Mouse (Mus musculus) kidney, postnatal 36 days (tissue): ENCODE results near the gene Nudt7.

Source experiments
- DNase-seq, 2 experiments: peaks; one replicate each; pipeline ENCODE4 v3.0.0; 2021 to 2022; ENCODE audit warnings: mixed read lengths in 2 of 2

Gene Nudt7

DNA sequence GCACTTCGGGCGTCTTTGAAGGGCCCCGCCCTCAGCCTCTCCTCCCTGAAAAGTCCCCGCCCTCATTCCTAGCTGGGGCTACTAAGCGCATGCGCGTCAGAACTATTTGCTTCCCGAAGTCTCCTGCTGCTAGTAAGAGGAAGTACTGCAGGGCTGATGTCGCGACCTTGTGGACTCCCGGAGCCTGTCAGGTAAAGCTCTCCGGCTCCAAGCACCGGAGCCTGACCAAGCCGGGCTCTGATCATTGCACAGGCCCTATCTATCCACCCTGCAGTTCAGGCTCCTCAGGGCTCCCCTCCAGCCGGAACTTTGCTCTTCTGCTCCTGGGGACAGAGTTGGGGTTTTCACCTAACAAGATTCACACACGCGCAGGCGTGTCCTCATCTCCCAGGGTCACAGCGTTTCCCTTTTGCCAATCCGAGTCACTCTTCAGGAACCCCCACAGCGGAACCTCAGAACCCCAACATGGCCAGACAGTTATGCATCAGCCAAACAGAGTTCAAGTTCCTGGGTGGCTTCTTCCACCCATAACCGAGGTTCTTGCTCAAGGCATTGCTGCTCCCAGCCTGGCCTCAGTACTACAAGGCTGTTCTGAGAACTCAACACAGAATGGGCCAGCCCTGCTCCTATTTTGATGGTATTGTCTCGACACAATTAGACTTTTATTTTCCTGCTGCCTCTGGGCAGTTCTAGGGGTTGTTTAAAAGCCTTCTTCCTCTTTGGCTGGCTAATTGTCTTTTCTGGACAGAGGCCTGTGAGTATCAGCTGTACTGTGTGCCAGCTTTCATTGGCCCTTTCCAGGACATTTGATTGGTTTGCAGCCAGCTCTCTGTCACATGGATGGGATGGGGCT lies at the start of gene Nudt7:
Gene Nudt7, plus strand, starts transcription at position 48 of the 853 bp plus-strand sequence.
- DNase-seq = peak; percentile 94 to 97

DNA sequence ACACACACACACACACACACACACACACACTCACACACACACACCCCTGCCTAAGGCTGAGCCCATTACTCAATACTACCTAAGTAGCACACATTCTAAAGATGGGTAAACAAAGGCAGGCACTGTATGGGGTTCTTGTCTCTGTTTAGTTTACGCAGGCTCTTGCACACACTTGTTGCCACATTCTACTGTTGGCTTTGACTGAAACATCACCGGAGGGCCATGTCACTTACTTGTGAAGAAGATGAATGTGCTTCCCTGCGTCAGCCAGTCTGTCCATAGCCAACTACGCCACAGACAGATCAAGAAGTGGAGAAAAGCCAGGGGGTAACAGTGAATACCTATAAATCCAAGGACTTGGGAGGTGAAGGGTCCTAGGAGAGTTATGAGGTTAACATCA lies 45.4 kb upstream of the Nudt7 start:
- DNase-seq = no peak

DNA sequence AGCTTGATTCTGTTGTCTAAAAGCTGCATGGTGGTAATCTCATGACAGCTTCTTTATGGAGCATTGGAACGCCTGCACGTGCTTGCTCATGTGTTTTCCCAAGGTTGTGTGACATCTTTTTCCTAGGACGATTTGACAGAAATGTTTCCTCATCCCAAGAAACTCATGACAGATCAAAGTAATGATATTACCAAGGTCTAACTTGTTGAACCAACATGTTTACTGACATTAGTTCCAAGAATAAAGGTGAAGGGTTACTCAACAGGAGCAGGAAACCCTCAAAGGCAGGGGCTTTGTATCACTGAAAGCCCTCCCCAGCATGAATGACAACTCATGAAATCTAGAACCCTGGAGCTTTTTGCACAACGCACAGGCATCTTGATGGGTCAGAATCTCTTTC lies 42.6 kb upstream of the Nudt7 start:
- DNase-seq = no peak

DNA sequence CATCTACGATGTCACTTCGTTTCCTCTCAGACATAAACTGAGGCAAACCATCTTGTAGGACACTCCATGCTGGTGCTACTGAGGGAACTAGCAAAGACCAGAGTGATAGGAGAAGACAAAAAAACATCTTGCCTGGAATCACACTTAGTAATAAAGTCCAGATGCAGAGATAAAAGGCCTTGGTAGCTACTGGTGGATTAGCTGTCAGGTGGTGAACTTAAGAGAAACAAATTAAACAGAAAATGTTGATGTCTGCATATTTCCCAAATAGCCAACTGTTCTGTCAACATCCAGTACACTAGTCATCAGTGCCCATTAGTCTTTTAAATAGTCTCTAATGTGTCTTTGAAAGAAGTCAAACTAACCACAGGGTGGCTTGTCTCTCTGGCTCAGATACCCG lies 40.0 kb upstream of the Nudt7 start:
- no peak for DNase-seq

DNA sequence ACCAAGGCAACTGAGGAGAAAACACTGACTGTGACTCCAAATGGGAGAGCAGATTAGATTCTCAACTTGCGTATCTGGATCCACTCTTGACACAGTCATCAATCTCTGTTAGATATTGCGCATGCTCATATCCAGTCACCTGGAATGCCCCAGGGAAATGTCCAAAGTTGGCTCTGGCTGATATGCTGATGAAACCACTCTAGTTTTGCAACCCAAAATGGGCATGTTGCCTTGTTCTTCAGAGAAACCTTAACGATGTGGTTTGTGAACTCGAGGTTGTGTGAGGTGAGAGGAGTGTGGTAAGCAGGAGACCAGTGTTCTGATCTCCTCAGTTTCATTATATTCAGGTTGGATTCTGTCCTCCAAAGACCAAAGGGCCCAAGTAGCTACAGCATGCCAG lies 38.8 kb upstream of the Nudt7 start:
- DNase-seq = no peak

DNA sequence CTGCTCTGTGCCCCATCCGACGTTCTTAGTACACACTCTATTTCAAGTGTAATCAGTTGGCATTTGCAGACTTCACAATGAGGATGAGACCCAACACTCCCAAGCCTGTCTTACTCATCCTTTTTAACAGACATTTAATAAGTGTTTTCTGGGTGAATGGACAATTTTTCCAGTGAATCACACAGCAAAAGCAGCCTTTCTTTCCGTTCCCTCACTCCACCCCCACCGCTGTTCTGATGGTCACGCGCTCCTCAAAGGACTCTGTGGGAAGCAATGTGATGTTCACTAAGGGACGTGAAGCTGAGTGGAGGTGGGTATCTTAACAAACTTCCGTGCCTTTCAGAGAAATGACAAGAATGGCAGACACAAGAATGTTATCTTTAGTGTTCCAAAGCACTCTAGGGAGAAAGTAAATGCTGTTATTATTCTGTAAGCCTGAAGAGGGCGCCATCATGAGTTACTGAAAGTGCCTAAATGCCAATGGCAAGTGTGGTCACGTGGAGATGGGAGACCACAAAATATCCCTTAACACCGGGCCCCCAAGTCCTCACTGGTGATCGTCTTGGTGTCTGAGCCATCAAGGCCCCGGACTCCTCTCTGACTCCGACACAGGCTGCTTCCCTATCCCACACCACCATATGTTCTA lies 32.7 kb upstream of the Nudt7 start:
- no peak for DNase-seq

DNA sequence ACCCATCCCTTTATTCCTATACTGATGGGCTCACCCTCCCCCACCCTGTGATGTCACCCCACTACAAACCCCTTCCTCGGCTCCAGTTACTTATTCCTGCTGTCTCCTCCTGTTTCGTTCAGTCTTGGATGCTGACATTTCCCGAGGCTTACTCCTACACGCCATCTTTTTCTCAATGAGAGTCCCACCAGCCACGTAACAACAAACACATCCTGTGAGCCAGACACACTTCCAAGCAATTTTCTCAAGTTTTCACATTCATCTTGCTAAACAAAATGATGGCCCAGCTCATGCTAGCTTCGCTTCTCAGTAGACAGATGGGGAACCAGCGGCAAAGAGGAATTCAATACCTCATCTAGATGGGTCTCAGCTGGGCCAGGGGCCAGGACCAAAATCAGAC lies 30.0 kb upstream of the Nudt7 start:
- no peak for DNase-seq

DNA sequence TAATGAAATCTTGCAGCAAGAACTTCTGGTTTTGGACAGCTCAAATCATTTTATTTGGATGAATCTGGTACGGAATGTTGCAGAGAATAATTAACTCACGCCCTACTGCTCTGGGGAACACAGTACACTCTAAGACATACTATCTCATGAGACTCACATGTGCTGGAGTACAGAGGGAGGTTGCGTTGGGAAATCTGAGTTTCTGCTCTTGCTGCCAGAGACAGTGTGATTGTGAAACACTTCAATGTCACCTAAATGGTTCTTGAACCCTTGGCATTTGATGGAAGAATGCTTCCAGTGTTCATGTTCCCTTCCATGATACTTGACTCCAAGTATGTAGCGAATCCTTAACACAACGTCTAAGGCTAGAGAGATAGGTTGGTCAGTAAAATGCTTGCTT lies 27.4 kb upstream of the Nudt7 start:
- no peak for DNase-seq

DNA sequence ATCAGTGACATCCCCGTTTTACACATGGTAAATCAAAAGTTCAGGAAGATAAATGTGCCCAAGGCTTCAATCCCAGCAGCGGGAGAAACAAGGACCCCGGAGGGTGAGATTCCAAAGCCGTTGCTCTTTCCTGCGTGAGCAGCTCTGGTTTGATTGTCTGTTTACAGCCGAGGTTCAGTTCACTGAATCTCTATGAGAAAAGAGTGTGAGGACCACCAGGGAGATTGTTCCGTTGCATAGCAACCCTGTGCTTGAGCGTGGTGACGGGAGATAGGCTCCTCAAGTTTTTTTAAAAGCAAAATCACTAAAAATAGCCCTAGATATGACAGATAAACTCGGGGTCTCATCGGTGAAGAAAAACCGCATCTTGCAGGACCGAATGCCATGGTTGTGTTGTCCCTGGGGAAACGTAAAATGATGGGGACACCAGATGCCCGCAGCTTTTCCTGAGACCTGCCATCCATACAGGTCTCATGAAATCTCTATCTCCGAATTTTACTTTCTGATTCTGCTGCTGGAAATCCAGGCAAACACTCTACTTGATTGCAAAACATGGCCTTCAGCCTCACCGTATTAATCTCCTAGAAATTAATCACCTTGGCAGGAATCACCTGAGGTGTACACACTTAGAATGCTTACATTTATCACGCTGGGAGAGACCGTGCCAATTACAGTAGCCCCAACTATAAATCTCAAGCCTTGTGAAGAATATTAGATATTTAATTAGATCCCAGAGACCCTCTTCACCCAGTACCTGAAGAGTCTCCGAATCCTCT lies 23.8 kb upstream of the Nudt7 start:
- no peak for DNase-seq

DNA sequence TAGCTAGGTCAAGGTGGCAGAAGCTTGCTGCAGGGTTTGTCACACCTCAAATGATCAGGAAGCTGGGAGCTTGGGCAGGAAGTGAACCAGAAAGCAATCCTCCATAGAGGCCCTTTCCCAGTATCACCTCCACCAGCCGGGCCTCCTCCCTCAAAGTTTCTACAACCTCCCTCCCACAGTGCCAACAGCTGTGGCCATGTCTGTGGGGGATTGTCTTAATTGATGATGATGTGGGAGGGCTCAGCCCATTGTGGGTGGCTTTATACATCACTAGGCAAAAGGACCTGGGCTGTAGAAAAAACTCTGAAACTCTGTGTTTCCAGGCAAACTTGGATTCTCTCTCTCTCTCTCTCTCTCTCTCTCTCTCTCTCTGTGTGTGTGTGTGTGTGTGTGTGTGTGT lies 18.3 kb upstream of the Nudt7 start:
- no peak for DNase-seq

DNA sequence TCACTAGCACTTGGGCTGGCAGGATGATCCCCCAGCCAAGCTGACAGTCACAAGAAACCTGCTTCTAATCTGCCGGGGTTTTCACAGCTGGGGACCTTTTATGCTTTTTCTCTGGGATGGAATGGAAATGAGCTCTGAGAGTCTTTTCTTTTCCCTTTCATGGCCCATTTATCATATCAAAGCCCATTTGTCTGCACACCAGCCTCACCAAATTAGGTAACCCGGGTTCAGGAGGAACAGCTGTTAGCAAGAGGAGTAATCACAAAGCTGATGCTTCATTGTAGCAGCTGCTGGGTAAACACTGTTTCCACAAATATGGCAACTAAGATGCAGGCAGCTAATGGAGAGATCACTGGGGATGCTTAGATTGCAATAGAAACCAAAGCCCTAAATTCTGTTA lies 17.3 kb upstream of the Nudt7 start:
- no peak for DNase-seq

DNA sequence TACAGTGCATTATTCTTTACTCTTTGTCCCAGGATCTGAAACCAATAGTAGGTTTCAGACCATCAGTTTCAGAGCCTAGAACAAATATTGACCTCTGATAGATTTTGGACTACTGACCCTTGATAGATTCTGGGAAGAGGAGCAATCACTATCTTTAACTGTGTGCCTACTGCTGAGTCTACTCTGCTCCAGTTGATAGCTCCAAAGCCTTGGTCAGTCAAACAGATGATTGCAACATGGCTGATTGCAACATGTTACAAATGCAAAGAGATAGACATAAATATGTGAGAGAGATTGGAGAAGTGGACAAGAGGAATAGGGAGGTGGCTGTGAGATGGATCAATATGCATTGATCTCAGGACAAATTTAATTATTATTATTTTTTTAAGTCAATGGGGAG lies 15.9 kb upstream of the Nudt7 start:
- no peak for DNase-seq

DNA sequence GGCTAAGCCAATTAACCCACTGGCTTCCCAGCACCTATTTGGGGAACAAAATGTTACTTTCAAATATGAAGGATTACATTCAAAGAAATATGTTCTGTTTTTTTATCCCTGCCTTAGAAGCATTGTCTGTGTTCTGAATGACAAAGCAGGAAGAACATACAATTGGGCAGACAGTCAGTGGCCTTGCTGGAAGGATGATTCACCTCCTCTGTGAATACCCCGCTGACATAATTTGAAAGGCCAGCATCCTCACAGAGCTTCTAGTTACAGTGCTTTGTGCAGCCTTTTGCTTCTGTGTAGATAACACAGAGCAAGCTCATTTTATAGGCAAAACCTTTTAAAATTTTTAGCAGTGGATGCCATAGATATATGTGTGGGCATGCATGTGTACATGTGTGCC lies 11.6 kb upstream of the Nudt7 start:
- no peak for DNase-seq

DNA sequence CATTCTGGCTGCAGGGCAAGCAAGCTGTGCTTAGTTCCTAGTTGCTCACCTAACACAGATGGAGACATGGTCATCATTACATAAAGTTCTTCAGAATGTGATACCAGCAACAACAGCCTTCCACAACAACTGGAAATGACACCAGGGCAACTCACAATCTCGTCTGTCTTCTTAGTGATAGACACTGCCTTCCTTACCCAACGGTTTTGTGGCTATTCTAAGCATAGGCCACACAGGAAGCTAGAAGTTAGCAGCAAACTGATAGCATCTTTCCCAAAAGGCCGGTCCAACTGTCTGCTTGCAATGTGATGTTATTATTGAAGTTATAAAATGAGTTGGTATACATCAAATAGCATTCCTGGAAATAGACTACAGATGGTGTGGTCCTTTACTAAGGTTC lies 9.7 kb upstream of the Nudt7 start:
- no peak for DNase-seq

DNA sequence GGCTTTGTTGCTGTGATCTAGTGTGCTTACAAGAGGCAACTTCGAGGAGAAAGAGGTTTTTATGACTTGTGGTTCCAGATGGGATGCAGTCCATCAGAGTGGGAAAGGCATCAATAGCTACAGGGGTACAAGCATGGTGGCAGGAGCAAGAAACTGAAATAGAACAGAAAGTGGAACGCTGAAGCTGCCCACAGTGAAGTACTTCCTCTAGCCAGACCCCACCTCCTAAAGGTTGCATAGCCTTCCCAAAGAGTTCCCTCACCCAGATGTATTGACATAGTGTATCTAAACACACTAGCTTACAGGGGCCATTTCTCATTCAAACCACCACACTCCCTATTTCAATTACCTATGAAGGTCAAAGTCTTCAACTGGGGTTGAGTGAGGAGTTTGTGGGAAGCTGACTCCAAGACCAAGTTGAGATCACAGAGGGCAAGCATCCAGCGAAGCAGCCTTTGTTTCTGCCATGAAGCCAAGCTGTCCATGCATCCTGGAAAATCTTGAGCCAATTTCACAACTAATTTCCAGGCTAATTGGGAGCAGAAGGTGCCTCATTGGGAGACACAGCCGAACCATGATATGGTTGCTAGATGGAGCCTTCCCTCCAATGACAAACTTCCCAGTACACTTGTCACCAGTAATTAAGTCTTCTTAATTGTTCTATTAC lies 9.1 kb upstream of the Nudt7 start:
- DNase-seq = no peak

DNA sequence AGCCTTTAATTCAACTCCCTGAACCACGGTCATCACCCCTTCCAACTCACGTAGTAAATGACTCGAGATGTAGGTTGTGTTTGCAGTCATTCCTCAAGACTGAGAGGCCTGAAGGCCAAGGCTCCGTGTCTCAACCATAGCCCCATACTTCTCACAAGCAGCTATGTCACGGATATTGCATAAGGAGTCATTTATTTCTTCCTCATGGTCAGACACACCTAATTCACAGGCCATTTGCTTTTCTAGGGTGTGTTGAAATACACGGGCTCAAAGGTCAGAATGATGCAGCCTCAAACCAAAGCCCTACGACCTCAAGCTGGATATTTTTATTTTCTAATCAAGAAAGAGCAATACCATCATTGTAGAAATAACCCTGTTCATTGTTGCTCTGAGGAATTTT lies 2.5 kb upstream of the Nudt7 start:
- DNase-seq = no peak

DNA sequence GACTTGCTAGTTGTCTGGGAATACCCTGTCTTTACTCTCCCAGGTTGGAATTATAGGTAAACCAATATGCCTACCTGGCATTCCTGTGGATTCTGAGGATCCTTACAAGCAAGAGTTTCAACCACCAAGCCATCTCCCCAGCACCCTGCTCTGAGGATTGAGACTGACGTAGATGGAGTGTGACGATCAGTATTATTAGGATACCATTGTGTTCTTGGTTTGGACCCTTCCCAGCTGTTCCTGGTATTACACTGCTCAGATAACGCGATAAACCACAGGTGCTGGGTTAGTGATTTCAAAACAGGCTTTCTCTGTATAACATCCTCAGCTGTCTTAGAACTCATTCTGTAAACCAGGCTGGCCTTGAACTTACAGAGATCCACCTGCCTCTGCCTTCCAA lies 1.9 kb upstream of the Nudt7 start:
- DNase-seq = no peak

DNA sequence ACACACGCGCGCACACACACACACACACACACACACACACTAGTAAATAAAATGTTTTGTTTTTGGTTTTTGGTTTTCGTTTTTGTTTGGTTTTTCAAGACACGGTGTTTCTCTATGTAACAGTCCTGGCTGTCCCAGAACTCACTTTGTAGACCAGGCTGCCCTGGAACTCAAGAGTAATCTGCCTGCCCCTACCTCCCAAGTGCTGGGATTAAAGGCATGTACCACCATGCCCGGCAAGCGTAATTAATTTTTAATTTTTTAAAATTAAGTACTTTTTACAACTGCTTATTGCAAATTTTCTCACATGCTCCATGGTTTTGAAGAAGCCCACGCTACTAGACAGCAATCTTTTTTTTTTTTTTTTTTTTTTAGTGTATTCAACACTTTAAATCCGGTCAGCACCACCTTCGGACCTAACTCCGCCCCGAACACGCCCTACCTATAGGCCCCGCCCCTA lies 277 bp upstream of the Nudt7 start:
- DNase-seq = no peak

DNA sequence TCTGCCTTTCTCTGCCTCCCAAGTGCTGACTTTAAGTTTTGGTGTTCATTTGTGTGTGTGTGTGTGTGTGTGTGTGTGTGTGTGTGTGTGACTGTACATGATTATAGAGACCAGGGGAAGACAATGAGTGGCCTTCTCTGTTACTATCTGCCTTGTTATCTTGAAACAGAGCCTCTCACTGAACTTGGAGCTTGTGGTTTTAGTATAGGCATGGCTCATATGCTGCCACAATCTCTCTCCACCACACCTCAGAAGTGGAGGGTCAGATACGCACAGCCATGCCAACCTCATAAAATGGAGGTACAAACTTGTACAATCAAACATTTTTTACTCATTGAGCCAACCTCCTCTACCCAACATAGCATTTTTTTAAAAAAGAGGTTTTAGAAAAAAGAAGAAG lies 3.4 kb downstream of the Nudt7 start:
- DNase-seq = no peak

DNA sequence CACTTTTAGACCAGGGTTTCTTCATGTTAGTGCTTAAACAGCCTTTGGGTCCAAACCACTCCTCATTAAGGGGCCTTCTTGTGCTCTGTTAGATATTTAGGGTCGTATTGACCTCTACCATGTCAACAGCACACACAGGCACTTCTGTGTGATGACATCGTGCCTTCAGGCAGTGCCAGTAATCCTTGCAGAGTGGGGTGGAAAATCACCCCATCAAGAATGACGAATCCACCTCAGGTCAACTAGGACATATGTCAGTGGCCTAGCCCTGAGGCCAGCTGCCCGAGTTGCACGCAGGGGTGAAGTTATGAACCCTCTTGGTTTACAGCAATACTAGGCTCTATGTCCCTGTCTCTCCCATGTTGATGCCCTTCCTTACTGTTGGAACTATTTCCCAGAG lies 3.8 kb downstream of the Nudt7 start:
- no peak for DNase-seq

DNA sequence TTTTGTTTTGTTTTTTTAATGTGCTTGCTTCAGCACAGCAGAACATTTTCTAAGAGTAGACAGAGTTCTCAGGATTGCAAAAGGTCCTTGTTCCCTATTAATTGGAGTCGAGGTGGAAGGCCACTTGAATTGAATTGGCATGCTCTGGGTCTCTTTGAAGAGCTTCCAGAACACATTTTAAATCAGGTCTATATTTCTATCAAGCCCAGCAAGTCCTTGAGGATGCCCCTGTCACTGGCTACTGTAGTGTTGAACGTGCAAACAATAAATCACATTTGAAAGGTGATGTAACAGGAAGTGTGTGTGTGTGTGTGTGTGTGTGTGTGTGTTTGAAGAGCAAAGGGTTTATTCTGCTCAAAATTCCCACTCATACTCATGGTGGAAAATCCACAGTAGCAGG lies 7.1 kb downstream of the Nudt7 start:
- no peak for DNase-seq

DNA sequence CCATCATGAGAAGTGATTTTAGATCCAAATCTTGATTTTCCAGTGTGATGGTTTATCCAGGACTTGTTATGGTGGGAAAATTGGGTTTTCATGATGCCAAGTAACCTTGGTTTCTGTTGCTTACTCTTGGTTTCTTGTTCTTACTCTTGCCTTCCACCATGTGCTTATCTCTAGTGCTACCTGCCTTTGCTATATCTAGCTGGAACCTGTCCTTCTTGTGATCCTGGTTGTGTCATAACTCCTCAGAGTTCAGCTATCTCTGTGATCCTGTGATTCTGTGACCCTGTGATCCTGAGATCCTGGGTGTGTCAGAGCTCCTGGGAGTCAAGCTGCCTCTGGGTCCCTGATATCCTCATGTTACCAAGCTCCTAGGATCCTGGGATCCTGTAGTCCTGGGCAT lies 8.8 kb downstream of the Nudt7 start:
- DNase-seq = no peak

DNA sequence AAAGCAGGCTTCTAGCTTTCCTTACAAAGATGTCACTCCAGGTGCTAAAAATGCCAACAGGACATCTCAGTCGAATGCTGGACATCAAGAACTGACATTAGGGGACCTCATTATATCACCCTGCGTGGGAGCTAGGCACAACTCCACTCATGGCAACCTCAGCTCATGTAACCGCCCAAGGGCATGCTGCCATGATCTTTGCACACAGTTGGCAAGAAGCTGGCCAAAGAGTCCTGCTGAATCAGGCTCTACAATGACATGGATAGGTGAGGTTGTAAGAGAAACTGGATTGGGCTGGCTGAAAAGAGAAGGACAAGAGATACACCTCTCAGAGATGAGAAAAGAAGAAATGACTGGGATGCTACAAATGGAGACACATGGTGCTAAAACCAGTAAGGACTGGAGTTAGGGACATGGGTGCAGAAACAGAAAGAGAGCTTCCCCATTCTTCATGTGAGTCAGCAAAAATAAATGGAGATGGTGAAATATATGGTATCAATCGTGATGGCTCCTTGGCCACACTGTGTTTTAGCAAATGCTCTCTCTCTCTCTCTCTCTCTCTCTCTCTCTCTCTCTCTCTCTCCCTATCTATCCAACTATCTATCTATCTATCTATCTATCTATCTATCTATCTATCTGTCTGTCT lies 10.4 kb downstream of the Nudt7 start:
- DNase-seq = peak; percentile 84 to 85
